Mouse (Mus musculus) testis, adult 2 months (tissue): ENCODE data around the gene Pfn5.

Experiments used
- CTCF ChIP-seq: fragments of 200-500 bp; IDR thresholded peaks from 2 replicates; pipeline ENCODE4 v1.5.1; 2012; ENCODE audit warnings: low read depth, mild to moderate bottlenecking, inconsistent platforms, low read length, moderate library complexity; ENCODE audit not compliant: control insufficient read depth, insufficient read depth, insufficient replicate concordance
- POLR2A ChIP-seq: fragments of 200-500 bp; IDR thresholded peaks from 2 replicates; pipeline ENCODE4 v1.6.1; 2012; ENCODE audit warnings: low read depth, mild to moderate bottlenecking, inconsistent platforms, low read length, moderate library complexity; ENCODE audit not compliant: control insufficient read depth

DNA sequence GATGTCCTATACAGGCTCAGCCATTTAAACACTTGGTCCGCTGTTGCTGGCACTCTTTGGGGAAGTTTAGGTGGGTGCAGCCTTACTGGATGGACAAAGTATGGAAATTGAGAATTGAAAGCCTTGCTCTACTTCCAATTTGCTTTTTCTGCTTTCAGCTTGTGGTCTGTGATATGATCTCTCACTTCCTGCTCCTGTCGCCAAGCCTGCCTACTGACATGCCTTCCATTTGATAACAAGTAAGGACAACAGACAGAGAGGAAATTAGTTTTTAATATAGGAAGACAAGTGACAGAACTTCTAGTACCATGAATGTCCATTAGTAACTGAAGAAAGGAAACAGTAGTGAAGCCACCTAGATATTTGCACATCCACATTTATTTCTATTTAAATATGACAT is 32.7 kb upstream of the Pfn5 start:
- TF ChIP-seq CTCF (no peak), POLR2A (no peak)
